Mouse (Mus musculus) CD4-positive, CD25-positive, alpha-beta regulatory T cell, adult 2 months (primary cell): ENCODE results near the gene Cdh4.

Experiments used
- DNase-seq: peaks from one replicate; pipeline ENCODE4 v3.0.0-alpha.2; 2012; ENCODE audit warnings: low read depth, low spot score

Gene Cdh4

DNA sequence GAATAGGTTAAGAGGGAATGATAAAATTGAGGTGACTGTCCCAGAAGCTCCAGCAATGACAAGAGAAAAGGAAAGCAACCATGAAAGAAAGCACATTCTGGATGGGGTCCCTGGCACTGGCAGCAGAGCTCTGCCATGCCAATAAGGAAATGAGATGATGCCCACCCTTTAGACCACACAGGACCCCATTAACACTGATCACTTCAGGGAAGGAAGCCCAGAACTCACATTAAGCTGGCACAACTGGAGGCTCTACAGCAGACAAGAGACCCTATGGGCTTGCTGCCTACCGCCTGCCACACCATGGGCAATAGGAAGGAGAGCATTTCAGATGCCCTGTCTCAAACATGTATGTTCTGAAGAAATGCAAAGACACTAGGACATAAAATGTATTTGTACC is 499.5 kb downstream of the Cdh4 start:
- DNase-seq = no peak

- no peak for DNase-seq
These were observed 502.8 kb downstream of the Cdh4 start for GRCm38 (mm10) chr2:179945051-179945450.

GRCm38 (mm10) chr2:179946496-179946895 is 504.3 kb downstream of the Cdh4 start:
- DNase-seq = no peak

DNA sequence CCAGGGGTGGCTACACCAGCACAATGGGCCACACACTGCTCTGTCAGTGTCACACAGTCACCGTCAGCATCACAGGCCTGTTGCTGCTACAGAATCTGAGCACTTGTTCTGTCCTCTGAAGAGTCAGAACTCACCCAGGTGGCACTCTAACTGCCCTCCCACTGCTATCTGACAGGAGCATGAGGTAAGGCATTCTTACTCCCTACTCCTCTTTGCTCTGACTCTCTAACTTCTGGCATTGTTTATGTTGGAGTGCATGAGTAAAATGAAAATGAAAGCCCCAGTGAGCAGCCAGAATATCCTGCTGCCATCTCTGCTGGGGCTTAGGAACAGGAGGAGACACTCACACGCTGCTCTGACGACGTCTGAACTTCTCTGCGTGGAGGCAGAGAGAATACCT is 505.4 kb downstream of the Cdh4 start:
- no peak for DNase-seq

DNA sequence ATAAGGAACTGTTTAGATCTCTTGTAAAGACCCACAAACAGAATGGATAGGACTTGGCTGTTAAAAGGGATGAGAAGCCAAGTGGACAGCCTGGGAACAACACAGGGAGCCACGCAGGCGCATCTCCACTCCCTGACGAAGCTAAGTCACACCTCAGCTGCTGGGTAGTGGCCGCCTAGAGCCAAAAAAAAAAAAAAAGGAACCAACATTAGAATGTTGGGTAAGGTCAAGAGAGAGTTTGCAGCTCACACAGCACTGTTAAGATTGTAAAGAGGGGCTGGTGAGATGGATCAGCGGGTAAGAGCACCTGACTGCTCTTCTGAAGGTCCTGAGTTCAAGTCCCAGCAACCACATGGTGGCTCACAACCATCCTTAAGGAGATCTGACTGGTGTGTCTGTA is 506.6 kb downstream of the Cdh4 start:
- no peak for DNase-seq
